Mouse (Mus musculus) cerebellum, adult 11-12 months (tissue): ENCODE results near the gene Cdc42bpb.

Source experiments
- DNase-seq: peaks from one replicate; pipeline ENCODE4 v3.0.0; 2022

Gene Cdc42bpb

GRCm38 (mm10) chr12:111333020-111333605 lies 44.4 kb downstream of the Cdc42bpb start:
- no peak for DNase-seq

- no peak for DNase-seq
Observed at GRCm38 (mm10) chr12:111332443-111332842, 45.1 kb downstream of the Cdc42bpb start.

- no peak for DNase-seq
Observed at GRCm38 (mm10) chr12:111331573-111331972, 45.9 kb downstream of the Cdc42bpb start.

- DNase-seq: no peak
Observed at GRCm38 (mm10) chr12:111329281-111329680, 48.2 kb downstream of the Cdc42bpb start.

GRCm38 (mm10) chr12:111328360-111328759 lies 49.2 kb downstream of the Cdc42bpb start:
- DNase-seq: no peak

GRCm38 (mm10) chr12:111325744-111326424 lies 51.6 kb downstream of the Cdc42bpb start:
- no peak for DNase-seq

- no peak for DNase-seq
Observed at GRCm38 (mm10) chr12:111324949-111325348, 52.6 kb downstream of the Cdc42bpb start.

- DNase-seq: peak; percentile 85
Observed at GRCm38 (mm10) chr12:111324536-111324935, 53.0 kb downstream of the Cdc42bpb start.

GRCm38 (mm10) chr12:111323423-111323822 lies 54.1 kb downstream of the Cdc42bpb start:
- DNase-seq: no peak

- no peak for DNase-seq
Observed at GRCm38 (mm10) chr12:111321832-111322231, 55.7 kb downstream of the Cdc42bpb start.

- DNase-seq: no peak
Observed at GRCm38 (mm10) chr12:111320549-111320948, 57.0 kb downstream of the Cdc42bpb start.

GRCm38 (mm10) chr12:111317694-111318093 lies 59.8 kb downstream of the Cdc42bpb start:
- no peak for DNase-seq

- DNase-seq: no peak
Observed at GRCm38 (mm10) chr12:111314273-111314672, 63.2 kb downstream of the Cdc42bpb start.

GRCm38 (mm10) chr12:111311775-111312174 lies 65.7 kb downstream of the Cdc42bpb start:
- DNase-seq: no peak

- DNase-seq: no peak
Observed at GRCm38 (mm10) chr12:111309931-111310330, 67.6 kb downstream of the Cdc42bpb start.

GRCm38 (mm10) chr12:111309256-111309655 lies 68.3 kb downstream of the Cdc42bpb start:
- no peak for DNase-seq

- no peak for DNase-seq
Observed at GRCm38 (mm10) chr12:111306821-111307220, 70.7 kb downstream of the Cdc42bpb start.

GRCm38 (mm10) chr12:111303702-111304337 lies 73.7 kb downstream of the Cdc42bpb start:
- DNase-seq: no peak

- no peak for DNase-seq
Observed at GRCm38 (mm10) chr12:111302018-111302345, 75.5 kb downstream of the Cdc42bpb start.

- DNase-seq: no peak
Observed at GRCm38 (mm10) chr12:111301322-111302017, 76.0 kb downstream of the Cdc42bpb start.

- peak; percentile 66 for DNase-seq
Observed at GRCm38 (mm10) chr12:111293025-111293424, 84.5 kb downstream of the Cdc42bpb start.

GRCm38 (mm10) chr12:111284532-111284931 lies 93.0 kb downstream of the Cdc42bpb start:
- no peak for DNase-seq

GRCm38 (mm10) chr12:111283573-111283972 lies 93.9 kb downstream of the Cdc42bpb start:
- DNase-seq: no peak

- no peak for DNase-seq
Observed at GRCm38 (mm10) chr12:111276371-111276770, 101.1 kb downstream of the Cdc42bpb start.
